Mouse (Mus musculus) midbrain, embryonic 13.5 days (tissue): Measurements from ENCODE around the gene Igf2bp2. TPM values are rescaled to one million over a fixed set of nuclear protein-coding genes. Genes with fewer than 3 reads are reported as not detected.

ENCODE experiments used
- ATAC-seq: fragments of 200-750 bp; cut with Nextera tagmentation; 2 replicates; pipeline ENCODE4 v1.8.0; 2017; ENCODE audit warnings: mild to moderate bottlenecking, moderate TSS enrichment, moderate library complexity
- H3K27ac ChIP-seq: fragments of 300-500 bp; sonication (generic); 2 replicates; pipeline ENCODE4 v1.5.1; 2015; ENCODE audit warnings: inconsistent platforms, mild to moderate bottlenecking, moderate library complexity
- H3K27me3 ChIP-seq: fragments of 300-500 bp; sonication (generic); 2 replicates; pipeline ENCODE4 v1.6.1; 2015; ENCODE audit warnings: mild to moderate bottlenecking, inconsistent platforms
- H3K36me3 ChIP-seq: fragments of 300-500 bp; sonication (generic); 2 replicates; pipeline ENCODE4 v1.6.1; 2015; ENCODE audit warnings: mild to moderate bottlenecking, inconsistent platforms
- H3K4me1 ChIP-seq: fragments of 300-500 bp; sonication (generic); replicated peaks from 2 replicates; pipeline ENCODE4 v1.6.1; 2015; ENCODE audit warnings: inconsistent platforms
- H3K4me2 ChIP-seq: fragments of 300-500 bp; sonication (generic); replicated peaks from 2 replicates; pipeline ENCODE4 v1.6.1; 2015; ENCODE audit warnings: moderate library complexity, mild to moderate bottlenecking, inconsistent platforms
- H3K4me3 ChIP-seq: fragments of 300-500 bp; sonication (generic); replicated peaks from 2 replicates; pipeline ENCODE4 v1.5.1; 2015; ENCODE audit warnings: mild to moderate bottlenecking, inconsistent platforms
- H3K9ac ChIP-seq: fragments of 300-500 bp; sonication (generic); replicated peaks from 2 replicates; pipeline ENCODE4 v1.6.1; 2015; ENCODE audit warnings: mild to moderate bottlenecking, inconsistent platforms
- H3K9me3 ChIP-seq: fragments of 300-500 bp; sonication (generic); 2 replicates; pipeline ENCODE4 v1.6.1; 2016; ENCODE audit warnings: mild to moderate bottlenecking, inconsistent platforms
- WGBS: fragments of 180-500 bp; shearing (Covaris S2); methylation state at CpG from one replicate; pipeline ENCODE4 v1.1.7; 2015; 5-methylcytosine and 5-hydroxymethylcytosine counted together
- polyA plus RNA-seq: library from polyadenylated mRNA; unstranded; fragments of >200 nt; fragmentation: Nextera tagmentation; extraction: Ambion mirVana; gene quantifications from 2 replicates; pipeline ENCODE4 v1.2.1, GENCODE M21; 2015

Igf2bp2 gene
- polyA plus RNA-seq, 1 experiment from 2014 or later = 32.2 TPM

DNA sequence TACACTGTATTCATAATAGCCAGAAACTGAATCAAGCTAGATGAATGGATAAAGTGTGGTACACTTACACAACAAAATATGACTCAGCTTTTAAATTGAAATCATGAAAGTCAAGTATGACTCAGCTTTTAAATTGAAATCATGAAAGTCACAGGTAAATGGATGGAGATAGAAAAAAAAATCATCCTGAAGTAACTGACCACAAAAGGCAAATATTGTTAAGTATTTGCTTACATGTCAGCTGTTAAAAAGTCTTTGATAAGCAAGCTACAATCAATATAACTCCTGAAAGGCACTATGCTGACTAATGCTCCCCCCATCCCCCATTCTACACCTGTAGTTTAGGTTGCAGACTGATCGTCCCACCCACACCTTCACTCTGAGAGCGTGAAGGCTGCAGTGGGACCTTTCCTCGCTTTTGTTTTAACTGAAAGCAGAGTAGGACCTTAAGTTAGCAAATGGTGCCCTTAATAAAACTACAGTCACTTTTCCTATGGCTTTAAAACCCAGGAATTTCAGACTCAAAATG lies 71.8 kb downstream of the Igf2bp2 start:
- Histone ChIP-seq H3K4me3 (no peak overlapping the region), H3K36me3 (peaks cover 12% of the 10 kb centered on the region), H3K4me2 (no peak overlapping the region), H3K4me1 (no peaks in the 10 kb centered on the region), H3K9me3 (no peaks in the 10 kb centered on the region), H3K9ac (no peak overlapping the region), H3K27ac (no peak overlapping the region), H3K27me3 (no peaks in the 10 kb centered on the region)
- 92% methylated on average over 3 of the region's 3 CpGs for WGBS
- ATAC-seq = no peak

- Histone ChIP-seq H3K4me2 (no peak overlapping the region), H3K27me3 (no peaks in the 10 kb centered on the region), H3K4me3 (no peak overlapping the region), H3K36me3 (peaks cover 45% of the 10 kb centered on the region), H3K9me3 (no peaks in the 10 kb centered on the region), H3K4me1 (0 out of 2 replicates have a peak, but pooled peaks cover 7% of the 10 kb centered on the region), H3K9ac (no peak overlapping the region), H3K27ac (no peak overlapping the region)
- ATAC-seq = no peak
- 89% methylated on average over 4 of the region's 4 CpGs for WGBS
These were observed 77.7 kb downstream of the Igf2bp2 start for GRCm38 (mm10) chr16:22085411-22085810.

- Histone ChIP-seq H3K9me3 (no peaks in the 10 kb centered on the region), H3K9ac (no peak overlapping the region), H3K27ac (no peak overlapping the region), H3K4me2 (no peak overlapping the region), H3K27me3 (no peaks in the 10 kb centered on the region), H3K4me3 (no peak overlapping the region), H3K4me1 (peaks cover 22% of the 10 kb centered on the region), H3K36me3 (peaks cover 59% of the 10 kb centered on the region)
- ATAC-seq = no peak
- 91% methylated on average over 12 of the region's 12 CpGs for WGBS
These were observed 82.9 kb downstream of the Igf2bp2 start for GRCm38 (mm10) chr16:22080125-22080710.

DNA sequence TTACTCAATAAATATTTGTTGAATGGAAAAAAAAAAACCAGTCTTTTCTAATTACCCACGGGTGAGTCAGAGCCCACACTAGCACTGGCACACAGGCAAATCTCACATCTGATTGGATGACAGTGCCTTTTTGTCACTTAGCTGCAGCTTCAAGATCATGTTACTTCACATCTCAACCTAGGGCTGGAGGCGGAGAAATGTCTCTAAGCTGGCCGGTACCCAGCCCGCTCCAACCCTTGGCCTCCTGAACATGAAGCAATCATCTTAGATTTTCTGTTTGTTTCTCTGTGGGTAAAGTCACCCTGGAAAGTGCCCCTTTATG lies 86.5 kb downstream of the Igf2bp2 start:
- Histone ChIP-seq H3K4me2 (no peak overlapping the region), H3K27me3 (no peaks in the 10 kb centered on the region), H3K36me3 (peaks cover 71% of the 10 kb centered on the region), H3K4me1 (peaks cover 14% of the 10 kb centered on the region), H3K27ac (0 out of 2 replicates have a peak overlapping the region, but pooled peaks have one; percentile 41), H3K4me3 (no peak overlapping the region), H3K9me3 (no peaks in the 10 kb centered on the region), H3K9ac (no peak overlapping the region)
- WGBS = 36% methylated on average over 4 of the region's 4 CpGs
- no peak for ATAC-seq

DNA sequence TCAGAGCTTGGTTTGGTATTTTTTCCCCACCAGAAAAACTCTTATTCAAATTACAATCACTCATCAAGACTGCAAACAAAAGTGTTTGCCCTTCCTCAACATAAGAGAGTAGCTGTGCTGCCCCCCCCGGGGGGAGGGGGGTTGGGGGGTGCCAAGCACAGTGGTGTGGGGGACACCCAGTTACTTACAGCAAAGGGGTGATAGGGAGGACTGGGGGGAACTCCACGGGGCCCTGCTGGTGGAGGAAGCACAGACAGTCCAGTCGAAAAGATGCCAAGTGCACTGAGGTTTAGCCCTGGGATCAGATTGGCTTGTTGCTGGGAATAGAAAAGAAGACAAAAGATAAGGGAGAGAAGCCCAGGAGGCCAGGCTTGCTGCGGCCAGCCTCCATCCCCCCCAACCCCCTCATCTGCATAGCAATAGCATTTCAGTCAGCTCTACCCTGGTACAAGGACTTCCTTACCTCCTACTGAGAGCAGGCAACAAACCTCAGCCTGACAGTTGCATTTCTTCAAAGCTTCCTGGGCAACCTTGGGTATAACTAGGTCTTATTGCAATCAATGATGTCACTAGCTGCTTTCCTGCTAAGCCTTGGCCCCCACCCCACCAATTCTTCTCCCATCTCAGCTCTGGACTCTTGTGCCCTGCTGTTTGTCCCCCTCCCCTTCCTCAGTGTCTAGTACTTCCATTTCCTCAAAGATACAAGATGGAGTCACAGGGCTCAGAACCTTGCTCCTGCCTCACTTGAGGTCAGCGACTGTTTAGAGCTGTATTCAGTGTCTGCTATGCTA lies 87.1 kb downstream of the Igf2bp2 start:
- Histone ChIP-seq H3K9me3 (no peaks in the 10 kb centered on the region), H3K27me3 (no peaks in the 10 kb centered on the region), H3K4me2 (no peak overlapping the region), H3K9ac (no peak overlapping the region), H3K4me1 (peaks cover 14% of the 10 kb centered on the region), H3K27ac (peak overlapping the region; percentile 41), H3K4me3 (no peak overlapping the region), H3K36me3 (peaks cover 71% of the 10 kb centered on the region)
- 5% methylated on average over 5 of the region's 5 CpGs for WGBS
- ATAC-seq = peak; percentile 85

DNA sequence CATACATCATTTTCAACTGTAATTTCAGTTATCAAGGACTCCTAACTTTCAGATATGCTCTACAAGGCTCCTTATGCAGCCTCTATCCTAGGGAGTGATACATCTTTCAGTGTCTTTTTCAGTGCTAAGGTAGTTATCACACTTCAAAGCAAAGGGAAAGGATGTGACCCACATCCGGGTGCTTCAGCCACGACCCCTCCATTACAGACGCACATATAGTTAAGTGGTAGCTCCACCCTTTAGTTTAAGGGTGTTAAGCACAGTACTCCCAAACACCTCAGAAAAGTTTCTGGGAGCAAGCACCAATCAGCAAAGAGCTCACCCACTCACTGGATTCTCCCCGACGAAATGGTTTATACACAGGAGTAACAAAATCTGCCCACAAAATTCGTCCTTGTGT lies 88.0 kb downstream of the Igf2bp2 start:
- Histone ChIP-seq H3K4me1 (peaks cover 14% of the 10 kb centered on the region), H3K4me3 (no peak overlapping the region), H3K36me3 (peaks cover 71% of the 10 kb centered on the region), H3K4me2 (no peak overlapping the region), H3K9me3 (no peaks in the 10 kb centered on the region), H3K9ac (no peak overlapping the region), H3K27me3 (no peaks in the 10 kb centered on the region), H3K27ac (no peak overlapping the region)
- ATAC-seq = no peak
- 79% methylated on average over 6 of the region's 6 CpGs for WGBS

GRCm38 (mm10) chr16:22071361-22071760 lies 91.7 kb downstream of the Igf2bp2 start:
- peaks cover 78% of the 10 kb centered on the region for H3K36me3 ChIP-seq
- WGBS = 84% methylated on average over 7 of the region's 7 CpGs

DNA sequence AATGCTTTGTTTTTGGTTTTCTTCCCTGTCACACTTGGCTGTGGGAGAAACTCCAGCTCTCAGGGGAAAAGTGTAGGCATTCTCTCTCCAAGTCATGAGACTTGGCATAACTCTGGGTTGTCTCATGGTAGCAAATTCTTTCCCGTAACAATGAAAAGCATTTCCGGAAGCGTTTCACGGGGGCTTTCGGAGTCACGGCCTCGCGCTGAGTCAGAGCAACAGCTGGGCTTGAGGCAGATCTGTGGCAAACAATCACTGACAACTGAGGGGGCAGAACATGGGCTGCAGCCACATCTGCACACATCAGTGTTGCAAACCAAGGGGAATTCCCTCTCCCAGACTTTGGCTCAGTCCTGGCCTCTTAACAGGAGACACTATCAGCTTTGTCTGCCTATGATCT lies 95.7 kb downstream of the Igf2bp2 start:
- Histone ChIP-seq H3K4me2 (no peak overlapping the region), H3K9me3 (no peaks in the 10 kb centered on the region), H3K36me3 (peaks cover 91% of the 10 kb centered on the region), H3K4me1 (no peaks in the 10 kb centered on the region), H3K9ac (no peak overlapping the region), H3K27ac (no peak overlapping the region), H3K4me3 (no peak overlapping the region), H3K27me3 (no peaks in the 10 kb centered on the region)
- ATAC-seq = no peak
- WGBS = 92% methylated on average over 8 of the region's 8 CpGs

More at GRCm38 (mm10) chr16:22071361-22071760, 91.7 kb downstream of the Igf2bp2 start:
- H3K4me2 ChIP-seq = no peak overlapping the region
- no peaks in the 10 kb centered on the region for H3K9me3 ChIP-seq
- no peaks in the 10 kb centered on the region for H3K27me3 ChIP-seq
- no peak for ATAC-seq
- no peak overlapping the region for H3K27ac ChIP-seq
- no peak overlapping the region for H3K9ac ChIP-seq
- no peak overlapping the region for H3K4me3 ChIP-seq
- peaks cover 8% of the 10 kb centered on the region for H3K4me1 ChIP-seq

- H3K4me3 ChIP-seq = no peak overlapping the region
- no peak overlapping the region for H3K4me2 ChIP-seq
- H3K27ac ChIP-seq = no peak overlapping the region
- no peaks in the 10 kb centered on the region for H3K4me1 ChIP-seq
- H3K36me3 ChIP-seq = peaks cover 94% of the 10 kb centered on the region
- H3K27me3 ChIP-seq = no peaks in the 10 kb centered on the region
- H3K9me3 ChIP-seq = no peaks in the 10 kb centered on the region
- no peak overlapping the region for H3K9ac ChIP-seq
- no peak for ATAC-seq
These were observed 97.6 kb downstream of the Igf2bp2 start for GRCm38 (mm10) chr16:22065536-22065935.

GRCm38 (mm10) chr16:22062284-22062683 lies 100.8 kb downstream of the Igf2bp2 start:
- Histone ChIP-seq H3K27me3 (no peaks in the 10 kb centered on the region), H3K9ac (no peak overlapping the region), H3K9me3 (no peaks in the 10 kb centered on the region), H3K36me3 (peaks cover 80% of the 10 kb centered on the region), H3K4me1 (no peaks in the 10 kb centered on the region), H3K4me3 (no peak overlapping the region), H3K4me2 (no peak overlapping the region), H3K27ac (no peak overlapping the region)
- WGBS = 77% methylated on average over 4 of the region's 4 CpGs
- no peak for ATAC-seq

DNA sequence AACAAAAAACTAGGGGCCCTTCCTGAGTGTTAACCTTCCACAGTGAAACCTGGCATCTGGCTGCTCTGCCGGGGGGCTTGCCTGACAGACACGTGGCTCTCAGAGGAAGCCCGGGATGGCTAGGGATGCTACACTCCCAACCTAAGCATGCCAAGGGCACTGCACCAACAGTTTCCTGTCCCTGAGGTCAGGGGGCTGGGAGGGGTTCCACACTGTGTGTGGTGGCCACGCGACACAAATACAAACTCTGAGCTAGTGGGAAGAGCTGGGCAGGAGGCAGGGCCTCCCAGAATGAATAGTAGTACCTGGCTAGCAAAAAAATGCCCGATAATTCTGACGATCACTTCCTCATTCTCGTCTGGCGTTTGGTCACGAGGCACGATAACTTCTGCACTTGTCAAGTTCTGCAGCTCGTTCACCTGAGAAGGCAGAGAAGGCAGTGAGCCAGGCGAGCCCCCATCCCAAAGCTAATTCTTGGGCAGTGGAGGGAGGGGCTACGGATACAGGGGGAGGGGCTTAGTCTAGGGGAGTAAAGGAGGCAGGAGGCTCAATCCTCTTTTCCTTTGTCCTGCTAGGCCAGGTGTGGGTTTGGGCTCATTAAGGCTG lies 101.4 kb downstream of the Igf2bp2 start:
- Histone ChIP-seq H3K9me3 (no peaks in the 10 kb centered on the region), H3K4me3 (no peak overlapping the region), H3K27ac (no peak overlapping the region), H3K4me2 (no peak overlapping the region), H3K4me1 (no peaks in the 10 kb centered on the region), H3K36me3 (peaks cover 73% of the 10 kb centered on the region), H3K27me3 (no peaks in the 10 kb centered on the region), H3K9ac (no peak overlapping the region)
- no peak for ATAC-seq
- WGBS = 89% methylated on average over 14 of the region's 14 CpGs

- Histone ChIP-seq H3K4me3 (no peak overlapping the region), H3K9ac (no peak overlapping the region), H3K4me2 (no peak overlapping the region), H3K9me3 (no peaks in the 10 kb centered on the region), H3K36me3 (peaks cover 63% of the 10 kb centered on the region), H3K27ac (no peak overlapping the region), H3K4me1 (no peaks in the 10 kb centered on the region), H3K27me3 (no peaks in the 10 kb centered on the region)
- WGBS = 93% methylated on average over 10 of the region's 10 CpGs
- no peak for ATAC-seq
These were observed 102.7 kb downstream of the Igf2bp2 start for GRCm38 (mm10) chr16:22060416-22060815.
